Mouse (Mus musculus) cortical plate, adult 2 months (tissue): Measurements from ENCODE around the gene Efnb2.

Source experiments
- CTCF ChIP-seq: fragments of 200-500 bp; IDR thresholded peaks from 2 replicates; pipeline ENCODE4 v1.5.1; 2011; ENCODE audit warnings: mild to moderate bottlenecking, control low read depth, low read length; ENCODE audit not compliant: insufficient read depth; ENCODE audit errors: extremely low read depth
- POLR2A ChIP-seq: fragments of 200-500 bp; IDR thresholded peaks from 2 replicates; pipeline ENCODE4 v1.6.1; 2011; ENCODE audit warnings: mild to moderate bottlenecking, low read length, control low read depth; ENCODE audit not compliant: insufficient read depth; ENCODE audit errors: extremely low read depth

- no peak for TF ChIP-seq CTCF
- no peak for TF ChIP-seq POLR2A
These were observed 91.8 kb downstream of the Efnb2 start for GRCm38 (mm10) chr8:8569280-8569679.
